Mouse (Mus musculus): ENCODE measurements around the gene Mapkap1.

DNA sequence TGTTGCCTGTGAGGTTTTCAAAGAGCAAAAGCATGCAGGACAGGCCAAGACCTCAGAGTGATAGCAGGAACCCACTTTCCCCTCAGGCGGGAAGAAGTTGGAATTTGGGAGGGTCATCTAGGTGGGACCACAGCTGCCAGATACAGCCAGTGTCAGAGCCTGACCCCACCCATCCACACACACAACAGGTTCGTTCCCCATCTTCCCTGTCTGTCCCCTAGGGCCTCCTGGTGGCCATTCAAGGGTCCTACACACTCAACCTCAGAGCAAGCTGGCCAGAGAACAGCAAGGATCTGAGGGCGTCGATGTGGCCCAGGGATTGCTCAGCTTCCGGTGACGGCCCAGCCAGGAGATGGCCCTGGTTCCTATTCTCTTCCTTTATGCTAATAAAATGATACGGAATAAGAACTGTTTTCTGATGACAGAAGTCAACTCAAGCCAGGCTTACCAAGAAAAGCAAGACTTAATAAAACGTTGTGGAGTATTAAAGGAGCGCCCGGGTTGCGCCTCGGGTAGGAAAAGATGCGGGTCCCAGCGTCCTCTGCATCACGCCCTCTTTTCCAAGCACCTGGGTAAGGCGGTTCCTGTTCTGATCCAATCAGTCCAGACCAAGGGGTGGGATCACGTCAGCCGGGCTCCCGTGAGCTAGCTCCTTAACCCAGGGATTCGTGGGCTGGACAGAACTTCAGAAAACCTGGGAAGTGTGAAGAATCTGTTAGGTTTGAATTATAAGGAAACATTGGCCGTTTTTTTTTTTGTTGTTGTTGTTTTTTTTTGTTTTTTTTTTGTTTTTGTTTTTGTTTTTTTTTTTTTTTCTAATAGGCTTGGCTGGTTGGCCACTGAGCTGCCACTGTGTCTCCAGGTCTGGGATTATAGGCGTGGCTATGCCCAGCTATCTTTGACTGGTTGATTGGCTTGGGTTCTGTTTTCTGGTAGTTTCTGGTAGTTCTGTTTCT is 238.3 kb downstream of the Mapkap1 start:
- peak; percentile 37; the same call in 1 of the 2 replicates for TF ChIP-seq CTCF (IDR thresholded peaks at IDR 0.05; ENCODE audit: borderline replicate concordance, insufficient read depth, low read depth, low read length)
- TF ChIP-seq POLR2A (IDR thresholded peaks at IDR 0.05; ENCODE audit: borderline replicate concordance, insufficient read depth, low read length), result no peak

All from cerebellum, adult 2 months (tissue).